Mouse (Mus musculus) T-helper 1 cell (primary cell): ENCODE results near the gene Olfr1385.
"Not testable (repeated sequence)": the region's sequence is repeated elsewhere in the genome, so short reads cannot be mapped to it uniquely, and the experiment has no call there.

ENCODE experiments used
- in situ Hi-C: fragments of 300-600 bp; cut with MboI, MseI; formaldehyde crosslinking; loops from one replicate; pipeline ENCODE4 v1.15.1; 2025; ENCODE audit warnings: high pct_unique_total_duplicates

The Olfr1385 gene

GRCm38 (mm10) chr11:49488770-49489169 lies at the start of gene Olfr1385:
Olfr1385 (plus strand) TSS chr11:49489070.
- in situ Hi-C loops, result not testable (repeated sequence)

GRCm38 (mm10) chr11:49455043-49455442 lies 33.8 kb upstream of the Olfr1385 start, which contains the start of gene Olfr1387:
Olfr1387 (plus strand) TSS chr11:49455343.
- in situ Hi-C loops, result no loop called here

DNA sequence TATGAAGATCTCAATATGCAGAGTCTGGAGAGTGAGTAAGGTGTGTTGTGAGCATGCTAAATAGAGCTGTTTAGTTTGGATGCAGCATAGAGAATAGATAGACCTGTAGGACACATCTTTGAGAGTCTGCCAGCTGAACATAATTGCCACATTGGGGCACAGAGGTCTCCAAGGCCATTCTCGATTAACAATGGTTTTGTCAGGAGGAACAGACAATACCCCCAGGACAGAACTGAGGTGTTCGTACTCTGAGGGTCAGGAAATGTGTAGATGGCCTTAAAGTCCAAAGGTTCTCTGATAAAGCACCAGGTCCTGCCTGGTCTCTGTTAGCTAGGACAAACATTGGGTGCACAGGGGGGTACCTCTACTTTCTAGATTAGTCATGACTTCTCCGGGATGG lies 24.1 kb upstream of the Olfr1385 start, which contains the start of gene Olfr1386:
Olfr1386 (plus strand) TSS at position 301 of the 400 bp plus-strand sequence.
- in situ Hi-C loops, result not testable (repeated sequence)

DNA sequence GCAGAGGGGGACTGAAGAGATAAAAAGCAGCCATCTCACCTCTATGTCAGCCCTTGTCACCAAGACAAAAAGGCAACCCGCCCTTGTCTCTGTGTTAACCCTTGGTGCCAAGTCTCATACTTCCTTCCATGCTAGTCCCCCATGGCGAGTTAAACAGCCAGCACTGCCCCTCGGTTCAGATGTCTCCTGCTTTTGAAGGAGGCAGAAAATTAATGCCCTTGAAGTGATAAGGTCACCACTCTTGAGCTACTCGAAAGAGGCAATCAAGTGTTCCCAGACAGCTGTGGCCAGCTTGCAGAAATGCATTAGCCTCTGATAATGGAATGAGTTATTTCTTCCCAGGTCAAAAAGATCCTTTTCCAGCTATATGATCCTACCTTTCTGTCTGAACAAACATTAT lies 2.9 kb upstream of the Olfr1385 start:
- in situ Hi-C loops, result no loop called here

- in situ Hi-C loops, result no loop called here
Observed at GRCm38 (mm10) chr11:49518086-49518485, 29.2 kb downstream of the Olfr1385 start.

- in situ Hi-C loops, result no loop called here
Observed at GRCm38 (mm10) chr11:49519348-49519747, 30.5 kb downstream of the Olfr1385 start, which contains the start of gene Olfr1383. Olfr1383 (plus strand) TSS chr11:49519648.

DNA sequence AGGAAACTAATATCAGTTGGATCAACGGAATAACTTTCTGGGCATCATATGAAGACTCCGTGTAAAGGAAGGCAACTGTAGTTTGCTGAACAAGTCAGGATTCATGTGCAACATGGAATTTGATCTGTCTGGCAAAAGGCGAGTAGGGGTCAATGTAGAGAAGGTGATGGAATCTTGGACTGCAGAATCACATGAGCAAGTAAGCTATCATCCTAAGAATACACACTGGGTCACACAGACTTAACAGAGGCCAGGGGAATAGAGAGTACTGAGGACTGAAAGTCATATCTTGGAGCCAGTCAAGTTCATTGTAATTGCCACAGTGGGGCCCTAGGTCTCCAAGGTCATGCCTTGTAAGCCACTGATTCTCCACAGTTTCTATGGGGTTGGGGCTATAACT lies 39.1 kb downstream of the Olfr1385 start, which contains the start of gene Olfr1382:
Olfr1382 (plus strand) TSS at position 301 of the 400 bp plus-strand sequence.
- in situ Hi-C loops, result loop anchor here (25.0 kb wide), 1 partner anchor 766 kb away; no protein-coding TSS in a partner anchor

DNA sequence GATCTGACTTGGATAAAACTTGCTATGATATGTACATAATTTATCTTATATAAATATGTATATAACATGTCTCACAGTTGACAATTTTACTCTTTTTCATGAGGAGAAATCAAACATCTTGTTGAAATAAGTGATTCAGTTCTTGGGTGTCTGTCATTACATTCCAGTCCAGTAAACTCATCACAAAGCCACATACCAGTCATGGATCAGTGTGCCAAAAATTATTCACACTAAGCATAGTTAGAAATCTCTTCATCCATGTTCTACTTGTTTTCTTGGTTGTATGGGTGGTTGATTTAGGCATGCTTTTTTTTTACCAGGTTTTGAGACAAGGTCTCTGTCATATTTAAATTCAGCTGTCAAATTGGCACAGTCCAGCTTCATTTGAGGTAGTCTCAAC lies 43.9 kb downstream of the Olfr1385 start:
- in situ Hi-C loops, result loop anchor here (25.0 kb wide), 1 partner anchor 770 kb away; no protein-coding TSS in a partner anchor

DNA sequence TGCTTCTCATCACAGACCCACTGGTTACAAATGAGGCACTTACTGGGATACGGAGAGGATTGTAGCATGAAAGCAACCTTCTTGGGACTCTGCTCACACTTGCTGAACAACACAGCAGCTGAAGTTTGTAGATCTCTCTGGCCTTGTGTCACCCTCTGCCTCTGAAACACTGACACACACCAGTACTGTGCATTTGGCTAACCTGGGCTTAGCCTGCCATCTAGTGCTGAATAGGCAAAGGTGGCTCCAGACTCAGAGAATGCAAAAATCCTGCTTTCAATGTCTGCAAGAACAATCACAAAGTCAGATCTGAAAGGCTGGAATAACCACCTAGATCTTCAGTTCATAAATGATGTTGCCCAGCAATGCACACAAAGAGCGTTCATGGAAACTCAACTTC lies 47.8 kb downstream of the Olfr1385 start:
- in situ Hi-C loops, result loop anchor here (25.0 kb wide), 1 partner anchor 774 kb away; no protein-coding TSS in a partner anchor

DNA sequence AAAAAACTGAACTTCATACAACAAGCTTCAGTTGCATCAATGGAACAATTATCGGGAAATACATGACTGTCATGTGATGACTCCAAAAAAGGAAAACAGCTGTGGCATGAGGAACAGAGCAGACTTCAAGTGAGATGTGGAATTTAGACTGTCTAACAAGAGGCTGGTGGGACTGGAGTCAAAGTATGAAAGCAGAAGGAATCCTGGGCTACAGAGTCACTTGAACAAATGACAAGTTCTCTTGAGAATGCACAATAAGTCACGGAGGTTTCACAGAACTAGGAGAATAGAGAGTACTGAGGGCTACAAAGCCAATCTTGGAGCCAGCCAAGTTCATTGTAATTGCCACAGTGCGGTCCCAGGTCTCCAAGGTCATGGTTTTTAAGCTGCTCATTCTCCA lies 54.3 kb downstream of the Olfr1385 start, which contains the start of gene Olfr1381:
Olfr1381 (plus strand) TSS at position 301 of the 400 bp plus-strand sequence.
- in situ Hi-C loops, result loop anchor here (25.0 kb wide), 1 partner anchor 781 kb away; no protein-coding TSS in a partner anchor
